Mouse (Mus musculus): ENCODE measurements around the gene Reps1.

DNA sequence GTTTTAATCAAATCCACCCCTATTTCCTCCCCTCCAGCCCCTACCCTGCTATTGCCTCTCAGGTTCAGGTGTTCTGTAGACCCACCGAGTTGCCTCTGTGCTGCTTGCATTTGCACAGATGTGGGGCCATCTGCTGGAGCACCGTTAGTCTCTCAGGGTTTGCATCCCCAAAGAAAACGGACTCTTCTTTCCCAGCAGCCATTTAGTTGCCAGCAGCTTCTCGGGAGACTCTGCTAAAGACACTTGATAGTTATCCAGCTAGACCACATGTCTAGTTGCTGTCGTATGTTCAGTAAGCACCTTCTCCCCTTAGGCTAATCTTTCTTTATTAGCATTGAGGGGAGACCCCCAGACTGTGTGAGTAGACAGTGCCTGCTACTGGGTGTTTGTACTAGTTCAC lies 46.5 kb downstream of the Reps1 start:
- TF ChIP-seq CTCF (IDR thresholded peaks at IDR 0.05; ENCODE audit: control insufficient read depth, insufficient read depth, insufficient read length) (no peak), MAX (IDR thresholded peaks at IDR 0.05) (no peak)

Measured in C2C12 (cell line).